Mouse (Mus musculus): Measurements from ENCODE around the gene Zfp827.

- TF ChIP-seq CTCF (IDR thresholded peaks at IDR 0.05; ENCODE audit: low read depth, low read length) (no peak), POLR2A (IDR thresholded peaks at IDR 0.05; ENCODE audit: borderline replicate concordance, low read depth, low read length) (no peak)
These were observed 84.2 kb downstream of the Zfp827 start for GRCm38 (mm10) chr8:79112480-79112879.

Measured in bone marrow macrophage, adult 2 months (primary cell).